Mouse (Mus musculus) embryo, embryonic 10.5 days (tissue): ENCODE data around the gene Ldb1.

ENCODE experiments used
- DNase-seq: peaks from one replicate; pipeline ENCODE4 v3.0.0-alpha.2; 2015; ENCODE audit warnings: low spot score

Ldb1 gene

DNA sequence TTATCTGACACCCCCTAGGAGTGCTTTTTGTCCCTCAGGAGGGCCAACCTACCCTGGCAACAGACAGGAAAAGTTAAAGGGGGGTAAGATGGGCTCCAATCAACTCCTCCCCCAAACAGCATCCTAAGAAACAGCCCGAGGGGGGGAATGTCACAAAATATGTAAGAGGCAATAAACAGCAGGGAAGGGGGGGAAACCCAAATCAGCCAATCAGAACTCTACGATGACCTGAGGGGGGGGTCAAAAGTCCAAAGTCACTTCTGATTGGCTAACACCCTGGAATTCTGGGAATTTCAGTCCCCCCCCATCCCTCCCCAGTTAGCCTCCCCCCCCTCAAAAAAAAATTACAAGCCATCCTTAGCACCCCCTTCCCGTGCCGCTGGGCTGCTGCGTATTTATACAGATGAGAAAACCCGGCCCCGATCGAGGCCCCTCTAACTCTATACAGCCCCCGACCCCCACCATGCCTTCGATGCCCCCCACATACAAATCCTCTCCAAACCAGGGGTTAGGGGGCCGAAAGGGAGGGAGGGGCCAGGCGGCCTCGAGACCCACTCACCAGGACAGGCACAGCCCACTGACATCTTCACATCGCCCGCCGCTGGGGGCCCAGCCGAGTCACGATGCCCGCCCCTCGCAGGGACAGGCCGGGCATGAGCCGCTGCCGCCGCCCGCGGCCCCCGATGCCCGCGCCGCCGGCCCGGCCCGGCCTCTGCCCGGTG, 582 bp downstream of the Ldb1 start, which contains the start of gene Pprc1:
TSS of gene Pprc1 (plus strand) at position 616 of the 722 bp plus-strand sequence.
- peak; percentile 79 for DNase-seq

DNA sequence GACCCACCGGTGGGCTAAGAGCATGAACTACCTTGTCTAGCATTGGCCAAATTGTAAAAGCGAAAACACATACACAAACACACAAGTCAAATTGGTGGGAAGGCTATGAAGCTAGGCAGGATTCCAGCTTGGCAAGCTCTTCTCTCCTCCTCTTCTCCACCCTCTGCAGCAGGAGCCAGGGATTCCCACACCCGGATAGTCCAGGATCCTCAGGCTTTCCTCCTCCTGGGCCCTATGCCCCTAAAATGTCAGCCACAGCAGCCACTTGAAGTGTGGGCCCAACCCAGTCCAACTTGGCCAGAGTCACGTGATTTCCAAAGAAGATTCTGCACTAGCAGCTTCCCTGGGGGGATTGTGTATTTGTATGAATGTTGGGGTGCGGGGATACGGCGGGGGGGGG, 1.6 kb downstream of the Ldb1 start:
- no peak for DNase-seq

DNA sequence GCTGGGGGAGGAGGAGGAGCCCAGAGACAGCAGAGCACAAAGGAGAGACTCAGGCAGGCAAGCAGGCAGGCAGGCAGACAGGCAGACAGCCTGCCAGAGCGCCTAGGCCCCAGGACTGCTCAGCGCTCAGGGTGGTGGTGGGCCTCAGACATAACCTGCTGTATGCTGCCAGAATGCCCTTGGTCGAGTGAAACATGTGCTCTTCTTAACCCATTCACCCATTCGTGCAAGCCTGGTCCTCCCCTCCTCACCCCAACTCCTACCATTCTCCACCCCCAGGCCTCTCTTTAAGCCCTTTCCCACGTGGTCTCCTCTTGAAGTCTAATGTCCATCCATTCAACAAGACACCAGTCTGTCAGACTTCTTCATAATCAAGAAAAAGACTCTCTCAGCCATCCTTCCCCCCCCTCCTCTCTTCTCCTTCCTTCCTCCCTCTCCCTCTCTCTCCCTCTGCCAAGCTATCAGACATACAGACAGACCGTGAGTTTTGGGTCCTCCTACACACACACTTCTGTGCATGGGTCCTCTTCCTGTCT, 2.5 kb downstream of the Ldb1 start:
- peak; percentile 79 for DNase-seq

DNA sequence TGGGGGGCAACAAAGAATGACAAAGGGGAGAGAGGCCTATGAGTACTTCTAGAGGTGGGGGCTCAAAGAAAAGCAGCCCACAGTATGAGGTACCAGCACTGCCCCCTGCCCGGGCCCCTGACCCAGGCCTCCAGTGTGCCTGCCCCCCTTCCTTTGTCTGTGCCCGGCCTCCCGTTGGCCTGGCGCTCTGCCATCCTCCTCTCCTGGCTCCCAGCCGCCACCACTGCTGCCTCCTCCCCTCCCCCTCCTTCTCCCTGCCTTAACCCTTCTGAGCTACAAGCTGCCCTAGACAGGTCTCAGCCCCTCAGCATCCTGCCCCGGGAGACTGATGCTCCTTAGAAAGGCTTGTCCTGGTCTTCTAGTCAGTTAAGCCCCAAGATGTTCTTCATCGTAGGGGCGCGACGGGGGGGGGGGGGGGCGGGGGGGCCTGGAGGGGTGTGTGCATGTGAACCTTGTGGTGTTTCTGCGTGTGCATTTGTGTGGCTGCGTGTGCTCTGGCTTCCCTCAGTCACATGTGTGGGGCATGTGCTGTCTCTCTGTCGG, 3.0 kb downstream of the Ldb1 start:
- peak; percentile 84 for DNase-seq

DNA sequence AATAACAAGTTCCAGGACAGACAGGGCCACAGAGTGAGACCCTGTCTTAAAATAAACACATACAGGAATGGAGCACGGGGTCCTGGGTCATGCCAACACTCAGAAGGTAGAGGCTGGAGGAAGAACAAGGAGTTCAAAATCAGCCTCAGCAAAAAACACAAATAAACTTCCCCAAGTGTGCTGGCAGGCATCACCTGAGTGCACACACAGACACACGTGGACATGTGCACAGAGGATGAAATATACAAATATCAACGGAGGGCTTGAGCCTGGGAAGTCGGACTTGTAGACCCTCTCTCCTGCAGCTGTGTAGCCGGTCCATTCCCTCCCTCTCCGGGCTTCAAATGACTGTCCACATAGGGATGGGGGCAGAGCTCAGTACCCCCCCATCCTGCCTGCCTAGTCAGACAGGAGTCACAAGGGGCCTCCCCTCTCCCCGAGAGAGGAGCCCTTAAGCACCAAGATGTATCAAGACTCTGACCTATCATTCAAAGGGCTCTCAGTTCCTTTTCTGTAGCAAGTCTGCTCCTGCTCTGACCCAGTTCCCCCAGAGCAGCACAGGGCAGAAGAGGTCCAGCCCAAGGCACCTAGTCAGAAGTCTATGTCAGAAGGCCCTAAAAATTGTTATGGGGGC, 3.6 kb downstream of the Ldb1 start:
- peak; percentile 46 for DNase-seq

DNA sequence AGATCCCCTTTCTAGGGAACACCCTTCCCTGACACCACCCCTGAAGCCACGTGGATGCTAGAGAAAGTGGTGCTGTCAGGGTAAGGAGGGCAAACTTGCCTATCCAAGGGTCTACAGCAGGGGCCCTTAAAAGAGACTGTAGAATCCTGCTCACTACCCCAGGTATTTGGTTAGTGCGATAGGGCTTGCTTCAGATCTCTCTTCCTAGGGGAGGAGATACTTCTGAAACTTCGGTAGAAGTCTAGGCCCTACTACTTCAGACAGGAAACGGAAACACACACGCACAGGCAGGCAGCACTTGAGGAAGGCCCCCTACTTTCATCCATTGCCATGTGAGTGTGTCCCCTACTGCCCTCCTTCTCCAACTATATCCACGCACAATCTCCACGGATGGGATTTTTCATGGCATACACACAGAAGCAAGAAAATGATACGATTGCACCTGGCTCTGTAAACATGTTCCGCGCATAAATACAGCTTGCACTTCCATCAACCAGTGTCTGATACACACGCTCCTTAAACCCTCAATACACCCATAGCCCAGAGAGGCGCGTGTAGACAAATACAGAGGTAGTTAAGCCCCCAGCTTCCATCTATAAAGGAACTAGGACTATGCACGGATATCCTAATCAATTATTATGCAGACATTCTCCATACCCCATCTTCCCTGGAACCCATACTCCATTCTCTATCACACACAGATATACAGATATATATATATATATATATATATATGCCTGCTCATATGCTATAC, 4.7 kb downstream of the Ldb1 start:
- DNase-seq: no peak

DNA sequence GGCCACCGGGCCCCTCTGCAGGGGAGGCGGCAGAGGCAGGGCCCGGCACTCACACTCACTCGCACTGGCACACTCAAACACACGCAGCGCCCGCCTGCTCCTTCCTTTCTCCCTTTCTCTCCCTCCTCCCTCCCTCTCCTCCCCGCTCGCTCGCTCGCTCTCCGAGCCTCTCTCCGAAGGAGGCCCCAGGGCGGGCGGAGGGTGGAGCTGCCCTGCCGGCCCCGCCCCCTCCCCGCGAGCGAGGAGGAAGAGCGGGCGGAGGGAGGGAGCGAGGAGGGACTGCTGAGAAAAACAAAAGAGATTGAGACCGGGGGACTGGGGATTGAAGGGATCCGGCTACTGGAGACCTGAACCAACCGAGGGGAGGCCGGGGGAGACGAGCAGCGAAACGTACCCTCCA, 5.5 kb downstream of the Ldb1 start:
- DNase-seq: peak; percentile 97

DNA sequence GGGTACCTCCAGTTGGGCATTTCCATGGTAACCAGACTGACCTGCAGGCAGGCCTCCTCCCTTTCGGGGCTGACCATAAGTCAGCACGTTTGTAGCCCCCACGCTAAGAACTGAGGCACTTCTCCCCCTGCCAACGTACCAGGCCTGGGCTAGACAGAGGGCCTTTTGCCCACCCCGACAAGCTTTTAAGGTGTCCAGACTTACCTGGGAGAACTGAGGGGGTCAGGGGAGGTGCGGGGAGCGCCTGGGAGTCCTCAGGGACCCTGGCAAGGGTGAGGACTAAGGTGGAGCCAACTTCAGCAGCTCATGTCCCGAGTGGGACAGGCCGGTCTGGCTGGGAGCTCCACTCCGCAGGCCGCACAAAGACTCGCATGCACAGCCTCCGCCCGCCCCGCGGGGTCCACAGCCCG, 6.2 kb downstream of the Ldb1 start:
- DNase-seq: no peak

DNA sequence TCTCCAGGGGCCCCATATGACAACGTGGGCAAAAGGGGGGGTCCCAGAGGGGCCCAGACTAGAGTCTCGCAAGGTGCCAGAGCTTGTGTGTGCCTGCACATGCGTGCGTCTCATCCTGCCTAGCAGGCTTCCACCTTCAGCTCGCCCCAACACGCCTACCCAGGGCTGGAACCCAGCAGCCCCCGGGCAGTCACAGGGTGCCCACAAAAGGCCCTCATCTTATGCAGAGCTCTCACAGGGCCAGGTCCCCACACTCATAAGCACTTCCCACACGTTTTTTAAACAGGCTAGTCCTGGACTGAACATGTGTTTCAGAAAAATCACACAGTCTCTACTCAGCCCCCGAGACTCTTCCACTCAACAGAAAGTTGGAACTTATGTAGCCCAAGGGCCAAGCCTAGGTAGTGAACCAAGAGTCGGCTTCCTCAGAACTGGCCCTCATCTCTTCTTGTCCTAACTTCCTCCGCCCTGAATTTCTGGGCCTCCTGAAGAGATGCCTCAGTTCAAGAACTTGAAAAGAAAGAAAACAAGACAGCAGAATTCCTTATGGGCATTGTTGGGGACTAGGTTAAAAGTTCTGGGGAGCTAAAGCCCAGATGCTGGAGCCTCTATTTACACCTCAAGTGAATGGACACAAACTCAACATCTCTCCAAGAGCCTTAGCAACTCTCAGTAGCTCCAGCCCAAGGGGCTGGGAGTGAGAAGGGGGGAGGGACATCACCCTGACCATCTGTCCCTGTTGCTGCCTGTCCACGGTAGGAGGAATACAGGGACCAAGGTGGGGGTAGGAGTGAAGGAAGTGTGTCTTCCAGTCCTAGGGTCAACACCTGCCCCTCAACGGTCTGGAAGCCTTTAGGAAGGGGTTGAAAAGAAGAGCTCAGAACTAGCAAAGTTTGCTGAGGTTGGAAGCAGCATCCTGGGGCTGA, 6.8 kb downstream of the Ldb1 start:
- no peak for DNase-seq

DNA sequence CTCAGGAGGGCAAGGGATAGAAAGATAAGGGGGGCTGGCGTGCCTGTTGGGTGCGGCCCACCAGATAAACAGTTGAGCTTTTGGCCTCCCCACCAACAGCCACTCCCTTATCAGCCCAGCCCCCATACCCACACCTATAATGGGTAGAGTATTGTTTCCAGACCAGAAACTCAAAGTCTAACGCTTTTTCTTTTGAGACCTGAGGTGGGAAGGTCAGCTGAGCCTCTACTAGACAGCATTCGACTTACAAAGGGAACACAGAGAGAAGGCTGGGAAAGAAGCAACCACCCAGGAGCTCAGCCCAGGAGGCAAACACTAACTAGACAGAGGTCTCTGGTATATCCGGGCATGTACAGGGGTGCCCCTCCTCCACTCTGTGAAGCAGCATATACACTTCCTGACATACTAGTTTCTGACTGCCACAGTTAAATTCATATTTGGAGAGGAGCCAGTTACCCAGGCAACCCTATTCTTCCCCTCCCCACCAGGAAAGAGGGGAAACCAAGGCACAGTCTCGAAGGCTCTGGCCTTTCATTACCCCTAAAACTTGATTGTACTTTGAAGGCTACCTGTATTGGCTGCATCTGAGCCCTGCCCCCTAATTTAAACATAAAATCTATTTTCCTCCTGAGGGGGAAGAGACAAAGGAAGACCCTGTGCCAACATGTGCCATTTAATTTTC, 7.6 kb downstream of the Ldb1 start:
- DNase-seq: no peak

DNA sequence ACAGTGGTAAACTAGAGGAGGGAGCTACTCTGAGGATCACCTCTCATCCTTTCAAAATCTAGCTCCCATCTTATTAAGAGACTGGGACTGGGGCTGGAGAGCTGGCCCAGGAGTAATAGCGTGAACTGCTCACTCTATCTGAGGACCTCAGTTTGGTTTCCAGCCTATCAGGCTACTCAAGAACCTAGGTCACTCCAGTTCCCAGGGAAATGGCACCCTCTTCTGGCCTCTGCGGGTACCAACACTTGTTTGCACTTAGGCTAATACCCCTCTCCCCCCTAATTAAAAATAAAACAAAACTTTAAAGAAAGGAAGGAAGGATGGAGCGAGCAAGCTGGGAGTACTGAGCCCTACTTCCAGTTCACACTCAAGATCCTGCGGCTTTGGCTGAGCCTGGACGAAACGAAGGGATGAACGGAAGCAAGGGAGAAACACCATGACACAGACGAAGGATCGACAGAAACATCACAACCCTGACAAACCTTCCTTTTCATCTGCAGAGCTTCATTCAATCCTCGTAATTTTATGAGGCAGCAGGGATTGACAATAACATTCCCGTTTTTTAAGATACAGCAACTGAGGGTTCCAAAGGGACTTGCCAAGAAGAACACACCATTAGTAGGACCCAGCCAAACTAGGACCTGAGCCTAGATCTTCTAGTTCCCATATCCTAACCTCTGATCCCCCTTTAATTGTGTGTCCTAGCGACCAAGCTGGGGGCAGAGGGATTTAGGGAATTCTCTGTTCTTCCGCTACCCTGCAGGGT, 8.4 kb downstream of the Ldb1 start:
- no peak for DNase-seq

DNA sequence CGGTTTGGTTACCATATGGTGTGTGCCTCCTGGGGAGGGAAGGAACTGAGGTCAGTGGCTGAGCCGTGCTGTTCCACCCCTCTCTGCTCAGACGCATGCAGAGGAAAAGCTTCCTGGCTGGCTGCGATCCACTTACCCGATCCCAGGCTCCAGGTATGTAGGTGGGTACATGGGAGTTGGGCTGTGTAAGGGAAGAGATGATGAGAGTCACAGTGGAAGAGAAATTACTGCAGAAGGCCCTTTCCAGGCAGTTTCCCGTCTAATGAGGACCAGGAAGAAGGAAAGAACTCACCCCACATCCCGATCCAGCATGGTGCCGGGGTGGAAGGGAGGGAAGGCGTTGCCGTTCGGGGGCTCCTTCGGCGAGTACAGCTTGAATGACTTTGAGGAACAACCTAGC, 9.0 kb downstream of the Ldb1 start:
- DNase-seq: no peak

DNA sequence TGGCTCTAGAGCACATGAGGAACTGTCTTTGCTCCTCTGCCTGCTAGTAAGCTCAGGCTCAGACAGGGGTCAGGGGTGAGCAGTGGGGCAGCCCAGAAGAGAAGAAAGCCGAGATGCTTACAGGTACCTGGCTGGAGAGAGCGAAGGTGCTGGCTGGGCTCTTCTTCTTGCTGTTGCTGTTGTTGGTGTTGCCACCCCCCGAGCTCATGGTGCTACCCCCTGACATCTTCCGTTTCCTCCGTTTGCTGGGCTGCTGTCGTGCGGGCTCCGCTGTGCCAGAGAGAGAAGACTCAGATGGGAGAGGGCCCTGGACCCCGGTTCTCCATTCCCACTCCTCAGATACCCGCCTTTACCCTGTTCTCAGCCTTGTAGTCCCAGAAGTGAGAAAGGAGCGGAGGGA, 11.1 kb downstream of the Ldb1 start:
- no peak for DNase-seq

DNA sequence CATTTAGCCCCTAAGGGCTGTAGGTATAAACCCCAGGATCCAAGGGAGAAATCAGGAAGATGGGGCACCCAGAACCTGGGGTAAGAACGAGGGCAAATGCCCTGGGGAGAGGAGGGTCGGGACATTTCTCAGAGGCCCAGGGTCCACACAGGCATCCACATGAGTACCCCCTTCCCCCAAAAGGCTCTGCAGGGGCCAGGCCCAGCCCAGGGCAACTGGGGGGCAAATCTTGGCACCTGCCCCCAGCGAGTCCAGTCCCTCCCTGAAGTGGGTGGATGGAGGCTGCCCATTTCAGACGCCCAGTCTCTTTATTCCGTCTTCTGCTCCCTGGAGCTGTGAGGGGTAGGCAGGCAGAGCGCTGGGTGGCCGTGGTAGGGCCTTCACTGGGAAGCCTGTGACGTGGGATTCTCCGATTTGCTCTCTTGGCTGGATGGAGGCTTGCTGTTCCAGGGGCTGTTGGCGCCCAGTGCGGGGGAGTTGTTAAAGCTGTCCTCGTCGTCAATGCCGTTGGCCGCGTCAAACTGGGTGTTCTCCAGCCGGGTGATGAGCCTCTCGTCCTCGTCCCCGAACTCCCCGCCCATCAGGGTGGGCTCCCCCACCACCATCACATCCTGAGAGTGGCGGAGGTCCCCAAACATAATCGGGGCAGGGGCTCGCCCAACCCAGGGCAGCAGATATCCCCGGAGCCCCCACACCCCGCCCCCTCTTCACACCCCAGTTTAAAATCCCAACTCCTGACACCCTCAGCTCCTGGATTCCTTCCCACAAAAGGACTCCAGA, 12.1 kb downstream of the Ldb1 start:
- no peak for DNase-seq

DNA sequence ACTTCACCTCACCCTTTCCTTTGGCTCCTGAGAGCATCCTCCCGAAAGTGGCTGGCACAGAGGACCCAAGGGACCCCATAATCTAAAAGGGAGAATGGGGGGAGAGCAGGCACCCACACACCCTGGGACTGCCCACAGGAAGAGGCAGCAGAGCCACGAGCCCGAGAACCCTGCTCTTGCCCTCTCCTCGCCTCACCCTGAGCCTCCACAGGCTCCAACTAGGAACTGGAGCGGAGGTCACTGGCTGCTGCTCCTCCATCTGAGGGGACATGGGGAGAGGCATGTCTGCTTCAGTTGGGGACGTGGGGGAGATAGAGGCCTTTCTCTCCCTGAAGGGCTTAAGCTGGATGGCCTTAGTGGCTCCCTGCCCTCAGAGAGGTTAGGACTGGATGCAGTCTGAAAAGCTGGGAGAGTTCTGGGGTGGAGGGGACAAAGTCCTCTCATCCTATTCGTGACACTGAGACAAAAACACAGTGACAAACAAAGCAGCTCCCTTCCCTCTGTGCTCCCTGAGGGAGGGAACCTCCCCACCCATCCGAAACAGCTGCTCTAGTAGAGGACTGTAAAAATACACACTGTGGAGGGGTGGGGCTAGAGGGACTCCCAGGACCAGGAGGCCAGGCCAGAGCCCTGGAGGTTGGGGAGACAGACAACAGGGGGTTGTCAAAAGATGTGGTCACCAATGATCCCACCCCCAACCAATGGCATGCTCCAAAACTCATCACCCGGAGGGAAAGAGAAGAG, 13.2 kb downstream of the Ldb1 start:
- no peak for DNase-seq

DNA sequence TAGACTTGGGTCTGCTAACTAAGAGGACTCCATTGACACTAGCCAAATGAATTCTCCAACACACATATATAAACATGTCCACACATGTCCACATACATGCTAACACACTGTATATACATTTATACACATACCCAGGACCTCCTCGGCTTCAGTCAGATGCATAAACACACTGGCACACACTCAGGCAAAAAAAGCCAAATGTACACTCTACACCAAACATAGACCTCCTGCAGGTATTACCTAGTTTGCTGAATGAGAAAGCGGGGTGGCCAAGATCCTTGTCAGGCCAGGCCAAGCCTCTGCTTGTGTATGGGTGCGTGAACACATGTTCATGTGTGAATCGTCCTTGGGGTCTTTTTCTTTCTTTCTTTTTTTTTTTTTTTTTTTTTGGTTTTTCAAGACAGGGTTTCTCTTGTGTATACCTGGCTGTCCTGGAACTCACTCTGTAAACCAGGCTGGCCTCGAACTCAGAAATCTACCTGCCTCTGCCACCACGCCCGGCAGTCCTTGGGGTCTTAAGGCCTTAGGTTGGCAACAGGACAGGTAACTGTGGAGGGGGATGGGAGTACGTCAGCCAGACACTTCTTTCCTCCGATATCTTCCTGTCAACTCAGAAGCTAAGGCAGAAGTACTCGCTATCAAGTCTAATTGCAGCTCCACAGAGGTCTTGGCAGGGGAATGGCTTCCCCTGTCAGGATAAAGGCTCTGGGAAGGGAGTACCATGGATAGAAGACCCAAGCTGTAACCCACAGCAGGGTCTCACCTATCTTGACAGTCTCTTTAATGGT, 14.6 kb downstream of the Ldb1 start:
- no peak for DNase-seq

DNA sequence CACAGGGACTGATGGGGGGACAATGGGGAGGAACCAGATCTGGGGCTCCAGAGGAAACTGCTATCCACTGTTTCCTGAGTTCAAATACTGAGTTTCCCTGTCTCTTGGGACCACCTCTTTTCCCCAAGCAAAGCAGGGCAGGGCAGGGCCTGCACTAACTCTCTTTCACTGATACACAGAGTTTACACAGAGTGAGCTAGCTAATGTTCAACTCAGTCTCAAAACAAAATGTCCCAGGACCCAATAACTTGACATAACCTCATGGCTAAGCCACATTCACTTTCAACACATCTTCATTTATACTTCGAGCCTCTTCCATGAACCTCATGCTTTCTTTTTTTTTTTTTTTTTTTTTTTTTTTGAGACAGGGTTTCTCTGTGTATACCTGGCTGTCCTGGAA, 15.4 kb downstream of the Ldb1 start:
- no peak for DNase-seq
